Mouse (Mus musculus) heart, adult 18-20 months (tissue): ENCODE data around the gene Tubb2a. TPM values are rescaled to one million over a fixed set of nuclear protein-coding genes. Genes with fewer than 3 reads are reported as not detected.

Source experiments
- DNase-seq, 2 experiments: peaks; one replicate each; pipeline ENCODE4 v3.0.0; 2021 to 2022; ENCODE audit warnings: mixed read lengths in 1 of 2
- long read RNA-seq, 2 experiments: library from polyadenylated mRNA; stranded (forward); transcript quantifications; one replicate each; pipeline ENCODE4 v2.0.0; 2021
- total RNA-seq, 2 experiments: library from RNA; stranded (reverse); gene quantifications; 2 replicates each; pipeline ENCODE4 v1.2.3; 2021

The Tubb2a gene
- total RNA-seq = 10 to 100 TPM; 51.0 to 70.1 TPM
- long read RNA-seq, experiment 1, transcript Tubb2a-201 (4 exons, 1,610 nt) = major isoform, 140 of 153 reads
- long read RNA-seq, experiment 1, partial matches to known transcripts = 13 of 153 reads
- long read RNA-seq, experiment 1, other reads (novel, unspliced or antisense) = 0 of 153 reads
- long read RNA-seq, experiment 2, transcript Tubb2a-201 (4 exons, 1,610 nt) = major isoform, 60 of 67 reads
- long read RNA-seq, experiment 2, partial matches to known transcripts = 0 of 67 reads
- long read RNA-seq, experiment 2, other reads (novel, unspliced or antisense) = 7 of 67 reads

DNA sequence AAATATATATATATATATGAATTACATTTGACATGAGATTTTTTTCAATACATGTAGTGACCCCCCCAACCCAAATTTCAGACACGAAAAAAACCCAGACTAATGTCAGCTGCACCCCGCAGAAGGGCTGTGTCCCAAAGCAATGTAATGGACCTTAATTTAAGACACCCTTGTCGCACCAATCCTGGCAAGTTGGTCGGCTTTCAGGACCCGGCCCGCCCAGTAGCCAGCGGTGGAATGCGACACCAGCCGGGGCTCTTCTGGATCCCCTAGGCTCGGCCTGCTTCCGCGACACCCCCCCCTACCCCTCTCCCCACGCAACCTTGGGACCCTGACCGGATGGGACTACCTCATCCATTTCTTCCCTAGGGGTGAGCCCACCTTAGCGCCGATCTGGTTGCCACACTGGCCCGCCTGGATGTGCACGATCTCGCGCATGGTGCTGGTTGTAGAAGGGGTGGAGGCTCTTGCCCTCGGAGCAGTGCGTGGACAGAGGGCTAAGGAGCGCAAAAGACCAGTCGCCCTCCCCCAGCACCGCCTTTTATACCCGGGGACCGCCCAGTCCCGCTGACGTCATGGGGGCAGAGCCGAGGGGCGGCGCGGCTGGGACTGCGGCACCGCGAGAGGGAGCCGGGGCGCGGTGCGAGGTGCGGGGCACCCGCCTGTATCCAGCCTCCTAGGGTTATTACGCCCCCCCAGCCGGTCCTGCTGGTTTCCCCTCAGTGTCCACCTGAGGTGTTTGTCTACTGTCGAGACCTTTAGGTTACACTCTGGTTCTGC lies at the start of gene Tubb2a:
Tubb2a (minus strand) TSS at position 516 of the 780 bp plus-strand sequence.
- peak; percentile 97 for DNase-seq

DNA sequence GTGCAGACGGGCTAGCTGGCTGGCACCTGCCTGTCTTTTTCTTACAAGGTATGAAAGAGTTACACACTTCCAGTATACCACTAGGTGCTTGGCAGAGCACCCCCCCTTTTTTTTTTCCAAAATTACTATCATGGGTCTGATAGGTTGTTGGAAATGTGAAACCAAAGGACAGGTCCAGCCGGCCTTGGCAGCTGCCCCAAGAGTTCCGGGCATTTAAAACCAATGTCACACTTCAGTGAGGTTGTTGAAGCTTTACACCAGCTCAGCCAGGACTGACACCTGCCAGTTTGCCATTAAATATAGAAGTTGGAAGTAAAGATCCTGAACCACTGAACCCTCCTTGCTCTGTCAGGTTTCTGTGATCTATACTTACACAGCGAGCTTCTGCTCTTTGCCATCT lies 47.9 kb upstream of the Tubb2a start:
- DNase-seq = peak; percentile 56 to 69

DNA sequence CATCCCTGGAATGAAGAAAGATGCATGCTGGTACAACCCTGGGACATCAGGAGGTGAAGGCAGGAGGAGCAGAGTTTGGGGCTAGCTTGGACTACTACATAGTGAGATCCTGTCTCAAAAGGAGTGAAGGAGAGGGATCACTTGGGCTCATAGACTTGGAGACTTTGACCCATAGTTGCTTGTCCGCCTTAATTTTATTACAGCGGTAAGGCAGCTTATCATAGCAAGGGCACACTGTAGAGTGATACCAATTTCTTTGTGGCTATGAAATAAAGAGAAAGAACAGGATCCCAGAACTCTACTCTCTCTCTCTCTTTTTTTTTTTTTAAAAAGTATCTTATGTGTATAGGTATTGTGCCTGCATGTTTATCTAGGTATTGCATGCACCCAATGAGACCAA lies 42.7 kb upstream of the Tubb2a start:
- no peak for DNase-seq

DNA sequence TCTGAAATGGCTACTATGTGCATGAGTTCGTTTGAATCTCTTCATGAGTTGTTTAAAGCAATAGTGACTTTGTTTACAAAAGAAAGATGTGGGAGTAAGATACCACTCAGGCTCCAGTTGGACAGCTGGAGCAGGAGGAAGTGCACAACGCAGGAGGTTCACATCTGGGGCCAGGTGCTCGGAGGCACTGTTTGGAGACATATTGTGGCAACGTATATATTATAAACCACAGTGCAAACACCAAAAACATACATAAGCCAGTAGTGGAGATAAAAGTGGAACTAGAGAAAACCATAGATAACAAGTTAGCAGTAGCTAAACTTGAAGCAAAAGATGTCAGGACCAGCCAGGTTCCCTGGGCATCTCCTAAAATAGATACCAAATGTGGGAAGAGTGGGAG lies 41.6 kb upstream of the Tubb2a start:
- no peak for DNase-seq

DNA sequence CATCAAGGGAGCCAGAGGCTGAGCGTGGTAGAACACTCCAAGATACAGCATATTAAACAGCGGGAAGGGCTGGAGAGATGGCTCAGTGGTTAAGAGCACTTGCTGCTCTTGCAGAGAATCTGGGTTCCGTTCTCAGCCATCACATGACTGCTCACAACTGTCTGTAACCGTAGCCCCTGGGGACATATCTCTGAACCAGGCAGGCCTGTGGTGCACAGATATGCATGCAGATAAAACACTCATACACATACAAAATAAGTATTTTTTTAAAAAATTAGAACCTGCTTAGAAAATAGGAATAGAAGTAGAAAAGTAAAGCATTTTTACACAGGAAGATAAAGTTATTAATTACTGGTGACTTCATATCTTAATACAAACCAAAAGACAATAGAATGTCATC lies 41.0 kb upstream of the Tubb2a start:
- no peak for DNase-seq

DNA sequence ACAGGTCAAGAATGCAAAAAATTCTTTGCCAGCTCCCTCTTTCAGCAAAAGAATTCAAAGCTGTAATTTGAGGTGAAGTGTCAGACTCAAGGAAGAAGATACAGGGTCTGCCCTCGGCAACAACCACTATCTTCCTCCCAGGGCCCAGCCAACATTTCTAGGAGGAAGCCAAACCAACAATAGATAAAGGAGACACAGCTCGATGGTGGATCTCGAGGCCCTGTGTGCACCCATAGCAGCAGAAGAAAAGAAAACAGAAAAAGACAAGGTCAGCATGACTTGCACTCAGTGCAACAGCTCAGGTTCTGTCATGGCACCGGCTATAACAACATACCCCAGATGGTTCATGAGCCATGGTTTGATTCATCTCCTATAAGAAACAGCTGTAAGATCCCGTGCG lies 38.7 kb upstream of the Tubb2a start:
- no peak for DNase-seq

DNA sequence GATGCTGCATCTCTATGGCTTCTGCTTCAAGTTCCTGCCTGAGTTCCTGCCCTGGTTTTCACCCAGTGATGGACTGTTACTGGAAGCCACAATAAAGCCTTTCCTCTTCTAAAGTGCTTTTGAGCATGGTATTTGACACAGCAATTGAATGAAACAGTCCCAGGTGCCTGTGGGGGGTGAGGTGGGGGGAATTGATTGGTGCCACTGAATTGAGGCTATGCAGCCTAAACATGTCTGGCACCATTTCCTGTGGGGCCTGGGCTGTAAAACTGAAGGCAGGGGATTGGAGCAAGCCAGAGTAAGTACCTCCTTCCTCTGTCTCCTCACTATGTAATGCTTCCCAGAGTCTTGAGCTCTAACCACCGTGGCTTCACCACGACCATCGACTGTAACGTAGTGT lies 36.8 kb upstream of the Tubb2a start:
- no peak for DNase-seq

DNA sequence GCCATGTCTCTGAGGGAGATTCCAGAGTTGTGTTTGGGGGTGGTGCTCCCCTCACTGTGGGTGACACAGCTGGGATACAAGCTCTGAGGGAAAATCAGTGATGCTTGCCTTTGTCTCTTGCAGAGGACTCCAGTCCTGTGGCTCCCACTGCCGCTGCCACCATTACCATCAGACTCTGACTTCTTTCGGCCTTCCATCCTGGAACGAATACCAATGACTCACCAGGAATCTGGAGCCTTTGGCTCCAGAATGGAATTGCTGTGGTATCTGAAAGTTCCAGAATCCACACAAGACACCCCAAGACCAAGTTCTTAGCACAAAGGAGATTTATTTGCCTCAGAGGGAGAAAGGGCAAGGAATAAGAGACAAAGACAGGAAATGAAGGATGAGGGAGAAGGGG lies 35.3 kb upstream of the Tubb2a start:
- peak; percentile 40 to 49 for DNase-seq

DNA sequence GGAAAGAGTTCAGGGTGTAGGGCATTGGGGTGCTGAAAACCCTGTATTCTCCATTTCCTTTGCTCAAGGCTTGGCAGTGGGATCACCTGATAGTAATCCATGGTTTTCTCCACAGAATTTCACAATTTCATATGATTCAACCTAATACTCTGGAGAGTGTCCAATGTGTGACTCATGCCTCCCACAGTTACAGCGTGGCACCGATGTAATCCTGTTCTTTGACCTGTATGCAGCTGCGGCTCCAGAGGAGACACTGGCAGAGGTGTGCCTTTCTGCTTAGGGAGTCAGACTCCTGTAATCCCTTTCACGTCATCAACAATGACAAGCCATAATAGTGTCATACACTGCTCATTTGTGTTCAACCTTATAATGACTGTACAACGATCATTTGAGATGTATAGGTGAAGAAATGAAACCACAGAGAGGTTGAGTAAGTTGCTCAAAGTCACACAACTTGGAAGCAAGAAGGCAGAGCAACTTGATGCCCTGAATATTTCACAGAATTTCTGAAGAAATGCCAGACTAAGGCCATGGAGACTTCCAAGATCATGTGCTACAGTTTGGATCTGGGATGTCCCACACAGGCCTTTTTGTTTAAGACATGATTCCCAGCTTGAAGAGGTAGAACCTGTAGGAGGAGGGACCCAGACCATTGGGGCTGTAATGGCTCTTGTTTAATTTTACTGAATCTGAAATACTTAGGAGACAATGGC lies 34.7 kb upstream of the Tubb2a start:
- peak; percentile 67 to 69 for DNase-seq

DNA sequence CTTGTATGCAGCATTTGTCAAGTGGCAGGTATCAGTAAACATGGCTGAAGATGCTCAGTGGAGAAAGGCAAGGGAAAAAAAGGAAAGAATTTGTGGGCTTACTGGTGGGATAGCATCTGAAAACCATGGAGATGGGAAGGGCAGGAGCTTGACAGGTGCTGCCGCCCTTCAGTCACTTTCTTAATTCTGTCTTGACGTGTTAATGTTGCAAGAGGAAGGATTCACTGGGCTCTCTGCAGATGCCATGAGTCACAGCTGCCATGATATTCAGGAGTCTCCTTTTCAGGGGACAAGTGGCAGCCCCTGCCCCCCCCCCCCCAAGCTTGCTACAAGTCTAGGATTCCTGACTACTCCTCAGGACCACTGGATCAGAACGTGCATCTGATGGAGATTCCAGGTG lies 34.1 kb upstream of the Tubb2a start:
- DNase-seq = no peak

DNA sequence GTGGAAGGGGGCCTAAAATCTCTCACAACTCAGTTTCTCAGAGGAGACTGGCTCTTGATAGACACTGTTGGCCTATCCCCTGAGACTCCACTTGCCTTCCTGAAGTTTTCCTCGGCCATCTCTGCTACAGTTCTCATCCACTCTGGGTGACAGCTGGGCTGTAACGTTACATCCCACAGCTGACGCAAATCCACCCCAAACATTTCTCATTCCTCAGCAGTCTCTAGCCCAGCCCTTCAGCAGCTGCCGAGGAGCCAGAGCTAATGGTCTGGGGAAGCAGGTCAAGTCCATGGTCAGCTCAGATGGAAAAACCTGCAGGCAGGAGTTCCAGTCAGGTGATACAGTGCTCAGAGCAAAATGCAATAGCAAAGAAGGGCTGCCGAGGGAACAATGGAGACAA lies 33.2 kb upstream of the Tubb2a start:
- peak in 1 of 2 experiments; percentile 51 for DNase-seq

DNA sequence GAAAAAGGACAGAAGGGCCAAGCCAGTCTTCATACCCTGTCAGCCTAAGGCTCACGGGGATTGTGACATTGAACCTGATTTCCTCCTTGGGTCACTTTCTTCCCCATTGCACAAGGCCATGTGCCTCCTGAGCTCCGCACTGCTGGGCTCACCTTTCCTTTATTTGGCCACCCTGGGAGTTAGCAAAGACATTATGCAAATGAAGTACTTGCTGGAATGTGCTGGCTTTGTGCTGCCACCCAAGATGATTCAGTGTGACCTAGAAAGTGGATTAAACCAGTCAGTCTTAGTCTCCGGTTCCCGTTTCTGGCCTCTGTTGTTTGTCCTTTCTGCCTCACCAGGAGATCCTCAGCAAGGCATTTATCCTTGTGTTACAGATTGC lies 31.9 kb upstream of the Tubb2a start:
- DNase-seq = no peak

DNA sequence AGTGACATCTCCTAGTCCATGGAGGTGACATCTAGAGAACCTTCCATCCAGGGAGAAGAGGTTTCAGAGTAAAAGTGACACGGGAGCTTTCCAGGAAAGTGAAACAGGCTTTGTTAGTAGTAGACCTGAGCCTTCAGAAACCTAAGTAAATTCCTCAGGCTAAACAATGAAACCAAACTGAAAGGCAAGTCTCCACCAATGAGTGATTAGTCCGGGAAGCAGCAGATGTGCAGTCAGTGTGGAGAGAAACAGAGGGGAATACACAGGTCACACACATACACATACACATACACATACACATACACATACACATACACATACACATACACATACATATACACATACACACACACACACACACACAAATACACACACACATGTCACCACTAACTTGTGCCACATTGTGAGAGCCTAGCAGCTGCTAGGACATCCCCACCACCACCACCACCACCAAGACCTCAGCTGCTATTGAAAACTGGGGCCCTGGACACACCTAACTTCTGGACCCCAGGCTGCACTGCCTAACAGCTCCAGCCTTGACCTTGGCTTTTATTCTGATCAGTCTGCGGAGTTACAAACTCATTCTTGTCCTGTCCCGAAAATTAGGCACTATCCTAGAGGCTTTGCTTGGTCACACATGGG lies 31.3 kb upstream of the Tubb2a start:
- DNase-seq = no peak

DNA sequence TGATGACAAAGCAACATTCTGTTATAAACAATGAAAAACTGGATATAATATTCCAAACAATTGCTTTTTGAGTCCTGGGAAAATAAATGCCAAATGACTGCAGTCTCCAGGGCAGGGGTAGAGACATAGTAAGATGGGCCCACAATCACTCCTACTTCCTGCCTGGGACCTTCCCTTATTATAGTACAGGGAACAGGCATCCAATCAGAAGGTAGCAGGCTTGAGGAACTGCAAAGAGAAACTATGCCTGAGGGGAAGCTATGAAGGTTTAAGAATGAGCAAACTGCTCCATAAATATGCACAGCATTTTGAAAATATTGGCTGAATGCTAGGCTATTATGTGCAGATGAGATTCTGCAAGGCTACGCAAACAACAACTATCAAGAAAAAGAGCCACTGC lies 29.2 kb upstream of the Tubb2a start:
- no peak for DNase-seq

DNA sequence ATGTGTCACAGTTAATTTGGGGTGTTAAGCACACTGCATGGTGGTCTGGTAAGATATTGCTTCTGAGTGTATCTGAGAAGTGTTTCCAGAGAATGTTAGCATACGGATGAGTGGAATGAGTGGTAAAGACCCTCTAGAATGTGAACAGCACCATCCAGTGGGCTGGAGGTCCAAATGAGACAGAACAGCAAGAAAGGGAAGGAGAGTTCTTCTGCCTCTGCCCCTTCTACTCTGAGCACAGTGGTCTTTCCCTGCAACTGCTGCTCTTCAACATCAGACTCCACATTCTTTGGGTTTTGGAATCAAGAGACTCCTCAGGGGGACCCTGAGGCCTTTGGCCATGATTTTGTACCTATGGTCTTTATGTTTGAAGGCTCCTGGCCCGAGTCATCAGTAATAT lies 28.4 kb upstream of the Tubb2a start:
- no peak for DNase-seq

DNA sequence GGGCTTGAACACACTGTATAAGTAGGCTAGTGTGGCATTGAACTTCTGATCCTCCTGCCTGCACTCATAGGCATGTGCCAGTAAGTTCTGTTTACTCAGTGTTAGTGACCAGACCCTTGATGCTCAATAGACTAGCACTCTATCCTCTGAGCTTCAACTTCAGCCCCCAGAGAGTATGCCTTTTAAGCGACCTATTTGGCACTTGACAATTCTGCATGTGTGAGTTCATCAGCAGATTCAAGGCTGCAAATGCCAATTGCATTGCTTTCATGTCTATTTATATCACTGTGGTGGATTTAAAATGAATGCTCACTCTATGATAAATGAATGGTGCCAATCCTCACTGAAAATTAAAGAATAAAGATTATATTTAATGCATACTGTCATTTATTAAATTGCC lies 27.6 kb upstream of the Tubb2a start:
- DNase-seq = peak in 1 of 2 experiments; percentile 47

DNA sequence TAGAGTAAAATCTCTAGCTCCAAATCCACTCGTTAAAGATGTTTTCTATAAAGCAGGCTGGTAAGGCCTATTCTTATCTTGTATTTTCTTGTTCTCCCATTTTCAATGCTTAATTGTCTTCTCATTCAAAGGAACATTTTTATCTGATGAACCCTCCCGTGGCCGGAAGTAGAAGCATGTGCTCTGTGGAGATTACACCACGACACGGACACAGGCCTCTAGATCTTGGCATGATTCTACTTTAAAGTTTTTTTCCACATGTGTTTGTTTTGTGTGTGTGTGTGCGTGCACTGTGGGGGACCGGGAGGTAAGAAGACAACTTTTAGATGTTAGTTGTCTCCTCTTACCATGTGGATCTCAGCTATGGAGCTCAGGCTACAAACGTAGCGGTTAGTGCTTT lies 24.1 kb upstream of the Tubb2a start:
- peak; percentile 25 to 61 for DNase-seq

DNA sequence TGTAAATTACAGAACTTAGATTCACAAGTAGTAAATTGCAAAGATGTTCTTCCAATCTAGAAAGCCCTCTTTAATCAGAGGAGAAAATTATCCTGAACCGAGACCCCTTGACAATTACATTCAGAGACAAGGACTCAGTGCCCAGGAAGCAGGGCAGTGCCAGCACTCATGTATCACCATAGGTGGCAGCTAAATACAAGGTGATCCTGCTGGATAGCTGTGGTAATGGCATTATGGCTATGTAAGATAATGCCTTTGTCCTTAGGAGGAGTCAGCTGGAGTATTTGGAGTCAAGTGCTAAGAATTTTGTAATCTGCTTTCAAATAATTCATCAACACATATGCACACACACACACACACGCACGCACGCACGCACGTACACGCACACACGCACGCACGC lies 23.4 kb upstream of the Tubb2a start:
- DNase-seq = no peak

DNA sequence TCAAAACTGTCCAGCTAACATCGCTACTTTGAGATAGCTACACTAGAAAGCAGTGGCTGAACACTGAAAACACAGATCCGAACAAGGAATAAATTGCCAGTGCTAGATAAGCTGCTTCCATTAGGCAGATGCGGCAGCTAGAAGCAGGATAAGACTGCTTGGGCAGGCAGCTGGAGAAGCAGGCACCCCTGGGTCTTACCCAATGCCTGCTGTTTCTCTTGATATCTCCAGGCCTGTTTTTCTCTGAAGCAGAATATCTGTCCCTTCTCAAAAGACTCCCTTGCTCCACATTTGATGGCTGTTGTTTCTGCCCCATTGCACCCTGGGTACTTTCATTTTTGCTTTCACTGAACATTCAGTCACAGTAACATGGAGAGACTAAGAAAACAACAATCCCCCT lies 22.9 kb upstream of the Tubb2a start:
- peak in 1 of 2 experiments; percentile 22 for DNase-seq

DNA sequence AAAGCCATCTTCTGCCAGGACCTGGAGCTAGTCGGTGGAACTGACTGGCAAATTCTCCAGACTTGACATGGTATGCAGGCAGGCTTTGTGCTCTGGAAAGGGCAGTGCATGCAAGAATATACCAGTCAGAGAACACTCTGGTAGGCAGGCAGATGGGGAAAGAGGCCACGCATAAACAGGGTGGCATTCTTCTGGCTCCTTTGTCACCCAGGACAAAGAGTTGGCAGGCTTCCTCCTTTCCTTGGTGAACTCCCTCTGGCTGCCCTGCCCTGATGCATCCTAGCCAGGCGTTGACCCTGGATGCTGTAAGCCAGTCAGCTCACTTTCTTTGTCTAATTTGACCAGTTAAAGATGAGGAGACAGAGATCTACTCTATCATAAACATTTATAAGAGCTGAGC lies 19.3 kb upstream of the Tubb2a start:
- DNase-seq = no peak

DNA sequence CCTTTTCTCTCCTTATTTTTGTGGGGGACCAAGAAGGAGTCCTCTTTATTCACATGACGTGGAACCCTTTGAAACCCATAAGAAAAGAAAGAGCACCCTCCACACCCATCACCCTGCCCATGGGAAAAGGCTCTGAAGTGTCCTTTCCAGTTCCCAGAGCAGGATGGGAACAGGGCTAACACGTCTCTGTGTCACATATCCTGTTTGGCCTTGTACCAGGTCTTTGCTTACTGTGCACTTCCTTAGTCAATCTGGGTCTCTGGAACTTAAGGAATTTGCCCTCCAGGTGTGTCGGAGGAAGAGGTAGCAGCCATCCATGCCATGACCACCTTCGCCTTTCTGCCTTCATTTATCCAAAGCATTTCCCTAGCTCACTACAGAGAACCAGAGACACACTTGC lies 18.6 kb upstream of the Tubb2a start:
- DNase-seq = peak; percentile 56 to 77

DNA sequence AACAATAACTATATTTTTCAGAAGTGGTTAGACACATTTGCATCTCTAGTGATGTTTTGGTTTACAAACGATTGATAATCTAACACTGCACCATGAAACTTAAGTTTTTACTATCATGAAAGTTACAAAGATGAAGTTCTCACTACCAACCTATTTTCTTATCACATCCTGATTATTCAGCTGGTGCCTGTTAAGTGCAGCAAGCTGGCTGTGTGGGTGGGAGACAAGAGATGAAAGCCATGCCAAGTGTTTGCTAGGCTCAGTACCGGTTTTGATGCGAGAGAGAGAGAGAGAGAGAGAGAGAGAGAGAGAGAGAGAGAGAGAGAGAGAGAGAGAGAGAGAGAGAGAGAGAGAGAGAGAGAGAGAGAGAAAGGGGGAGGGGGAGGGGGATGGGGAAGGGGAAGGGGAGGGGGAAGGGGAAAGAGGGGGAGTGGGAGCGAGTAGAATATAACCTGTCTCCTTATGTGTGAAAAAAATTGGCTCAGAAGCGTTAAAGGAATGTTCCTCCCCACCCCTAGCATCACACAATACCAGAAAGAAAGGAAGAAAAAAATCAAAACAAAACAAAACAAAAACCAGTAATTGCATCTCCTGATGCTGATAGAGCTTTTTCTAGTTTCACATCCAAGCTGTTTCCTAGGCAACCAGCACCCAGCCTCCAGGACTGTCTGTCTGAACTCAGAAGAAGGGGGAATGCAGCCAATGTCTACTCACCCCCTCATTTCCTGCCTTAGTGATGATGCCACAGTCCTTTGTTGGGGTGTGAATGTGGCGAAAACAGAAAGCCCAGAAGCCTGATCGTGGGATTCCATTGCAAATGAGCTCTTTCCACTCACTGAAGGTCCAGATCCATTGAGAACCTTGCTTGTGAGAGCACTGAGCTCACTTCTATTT lies 18.0 kb upstream of the Tubb2a start:
- DNase-seq = peak; percentile 59 to 74
